Mouse (Mus musculus) heart, postnatal 0 days (tissue): ENCODE data around the gene Slc22a6. TPM values are rescaled to one million over a fixed set of nuclear protein-coding genes. Genes with fewer than 3 reads are reported as not detected.

Experiments
- ATAC-seq: fragments of 200-750 bp; cut with Nextera tagmentation; 2 replicates; pipeline ENCODE4 v1.8.0; 2017; ENCODE audit warnings: low read depth, moderate number of reproducible peaks, moderate library complexity; ENCODE audit not compliant: insufficient read depth
- DNase-seq: peaks from one replicate; pipeline ENCODE4 v3.0.0-alpha.2; 2016; ENCODE audit warnings: low spot score
- H3K27ac ChIP-seq: fragments of 300-500 bp; sonication (generic); 2 replicates; pipeline ENCODE4 v1.5.1; 2014; ENCODE audit warnings: low read depth, mild to moderate bottlenecking
- H3K27me3 ChIP-seq: fragments of 300-500 bp; sonication (generic); 2 replicates; pipeline ENCODE4 v1.6.1; 2014; ENCODE audit warnings: low read length, mixed read lengths; ENCODE audit not compliant: control insufficient read depth, insufficient read depth
- H3K36me3 ChIP-seq: fragments of 300-500 bp; sonication (generic); replicated peaks from 2 replicates; pipeline ENCODE4 v1.6.1; 2014; ENCODE audit warnings: low read length, mixed read lengths; ENCODE audit not compliant: control insufficient read depth, insufficient read depth
- H3K4me1 ChIP-seq: fragments of 300-500 bp; sonication (generic); 2 replicates; pipeline ENCODE4 v1.6.1; 2014; ENCODE audit warnings: antibody characterized with exemption; ENCODE audit not compliant: control insufficient read depth, insufficient read depth
- H3K4me2 ChIP-seq: fragments of 300-500 bp; sonication (generic); 2 replicates; pipeline ENCODE4 v1.6.1; 2014; ENCODE audit warnings: low read depth, mild to moderate bottlenecking, low read length, moderate library complexity
- H3K4me3 ChIP-seq: fragments of 300-500 bp; sonication (generic); 2 replicates; pipeline ENCODE4 v1.5.1; 2014; ENCODE audit warnings: low read depth, low read length
- H3K9ac ChIP-seq: fragments of 300-500 bp; sonication (generic); replicated peaks from 2 replicates; pipeline ENCODE4 v1.6.1; 2014; ENCODE audit warnings: low read depth, low read length, mixed read lengths
- H3K9me3 ChIP-seq: fragments of 300-500 bp; sonication (generic); replicated peaks from 2 replicates; pipeline ENCODE4 v1.6.1; 2016; ENCODE audit warnings: low read length; ENCODE audit not compliant: control insufficient read depth
- CTCF ChIP-seq: IDR thresholded peaks from 2 replicates; pipeline ENCODE4 v1.5.1; 2016; ENCODE audit warnings: antibody characterized with exemption, control low read depth, low read depth
- EP300 ChIP-seq: IDR thresholded peaks from 2 replicates; pipeline ENCODE4 v1.6.1; 2016; ENCODE audit warnings: antibody characterized with exemption, low read depth
- WGBS: fragments of 180-500 bp; shearing (Covaris S2); extraction: QIAGEN DNeasy Blood & Tissue Kit; methylation state at CpG from one replicate; pipeline ENCODE4 v1.1.7; 2014; 5-methylcytosine and 5-hydroxymethylcytosine counted together
- polyA plus RNA-seq: library from polyadenylated mRNA; unstranded; fragments of >200 nt; fragmentation: Nextera tagmentation; extraction: Ambion mirVana; gene quantifications from 2 replicates; pipeline ENCODE4 v1.2.1, GENCODE M21; 2015
- total RNA-seq: library from RNA; depleted of rRNA; stranded (reverse); fragments of >200 nt; gene quantifications from 2 replicates; pipeline ENCODE4 v1.2.3, GENCODE M21; 2014; ENCODE audit warnings: low replicate concordance

Slc22a6 gene
- total and polyA plus RNA-seq, 2 experiments from 2014 or later: not detected

GRCm38 (mm10) chr19:8611358-8612123 is 6.3 kb upstream of the Slc22a6 start:
- 71% methylated on average over 8 of the region's 8 CpGs for WGBS
- ATAC-seq: no peak
- TF ChIP-seq CTCF (no peak), EP300 (no peak)

DNA sequence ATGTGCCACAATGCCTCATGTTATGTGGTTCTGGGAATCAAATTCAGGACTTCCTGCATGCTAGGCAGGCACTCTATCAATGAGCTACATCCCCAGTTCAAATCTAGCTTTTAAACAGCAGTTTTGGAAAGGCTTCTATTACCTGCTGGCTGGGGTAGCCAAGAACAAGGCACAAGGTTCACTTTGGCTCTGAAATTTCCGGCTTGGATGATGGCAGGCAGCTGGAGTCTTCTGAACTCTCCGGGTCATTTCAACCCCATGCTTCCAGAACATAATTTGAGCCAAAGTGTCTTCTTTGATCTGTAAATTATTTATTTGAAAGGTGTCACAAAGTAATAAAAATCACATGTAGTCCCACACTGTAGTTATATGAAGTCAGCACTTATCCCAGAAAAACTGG is 4.7 kb upstream of the Slc22a6 start:
- TF ChIP-seq EP300 (no peak), CTCF (no peak)
- H3K9me3 ChIP-seq: no peaks in the 10 kb centered on the region
- no peak overlapping the region for H3K27ac ChIP-seq
- H3K36me3 ChIP-seq: no peaks in the 10 kb centered on the region
- ATAC-seq (no peak), DNase-seq (no peak)
- H3K4me3 ChIP-seq: no peak overlapping the region
- 0 out of 2 replicates have a peak, but pooled peaks cover 2% of the 10 kb centered on the region for H3K27me3 ChIP-seq
- no peak overlapping the region for H3K9ac ChIP-seq
- WGBS: 80% methylated on average over 2 of the region's 2 CpGs
- H3K4me1 ChIP-seq: no peaks in the 10 kb centered on the region; the same call in 1 of the 2 replicates
- no peak overlapping the region for H3K4me2 ChIP-seq

More at GRCm38 (mm10) chr19:8611358-8612123, 6.3 kb upstream of the Slc22a6 start:
- Histone ChIP-seq H3K9ac (no peak overlapping the region), H3K27me3 (0 out of 2 replicates have a peak, but pooled peaks cover 2% of the 10 kb centered on the region), H3K36me3 (no peaks in the 10 kb centered on the region), H3K27ac (no peak overlapping the region), H3K4me1 (no peaks in the 10 kb centered on the region; the same call in 1 of the 2 replicates), H3K4me3 (no peak overlapping the region), H3K9me3 (no peaks in the 10 kb centered on the region), H3K4me2 (no peak overlapping the region)
- no peak for DNase-seq

DNA sequence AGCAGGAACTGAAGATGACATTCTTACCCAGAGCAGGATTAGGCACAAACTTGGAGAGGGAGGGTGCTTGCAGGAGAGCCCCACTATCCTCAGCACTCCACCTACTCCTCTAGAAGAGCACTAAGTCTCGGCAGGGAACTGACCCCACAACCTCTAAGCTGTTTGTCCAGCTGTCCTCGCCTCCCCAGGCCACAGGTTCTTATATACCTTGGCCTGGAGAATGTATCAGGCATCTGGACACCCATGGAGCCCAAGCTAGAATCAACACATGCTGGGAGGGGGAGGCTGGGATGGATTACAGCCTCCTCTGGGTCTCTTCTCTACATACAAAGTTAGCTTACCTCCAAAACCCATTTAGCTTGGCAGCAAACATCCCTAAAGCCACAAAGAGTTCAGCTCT is 3.5 kb upstream of the Slc22a6 start:
- TF ChIP-seq EP300 (no peak), CTCF (no peak)
- Histone ChIP-seq H3K4me1 (no peaks in the 10 kb centered on the region; the same call in 1 of the 2 replicates), H3K27me3 (0 out of 2 replicates have a peak, but pooled peaks cover 2% of the 10 kb centered on the region), H3K27ac (no peak overlapping the region), H3K4me3 (no peak overlapping the region), H3K9me3 (no peaks in the 10 kb centered on the region), H3K9ac (no peak overlapping the region), H3K36me3 (no peaks in the 10 kb centered on the region), H3K4me2 (no peak overlapping the region)
- ATAC-seq (no peak), DNase-seq (no peak)
- WGBS: 42% methylated on average over 2 of the region's 2 CpGs

GRCm38 (mm10) chr19:8616314-8616713 is 1.5 kb upstream of the Slc22a6 start:
- ATAC-seq (no peak), DNase-seq (no peak)
- WGBS: 58% methylated on average over 4 of the region's 4 CpGs
- H3K9ac ChIP-seq: no peak overlapping the region
- no peak overlapping the region for H3K27ac ChIP-seq
- no peak overlapping the region for H3K4me3 ChIP-seq
- no peaks in the 10 kb centered on the region for H3K9me3 ChIP-seq
- no peak for TF ChIP-seq EP300
- no peak for TF ChIP-seq CTCF
- no peaks in the 10 kb centered on the region; the same call in 1 of the 2 replicates for H3K4me1 ChIP-seq
- H3K27me3 ChIP-seq: 0 out of 2 replicates have a peak, but pooled peaks cover 2% of the 10 kb centered on the region
- no peaks in the 10 kb centered on the region for H3K36me3 ChIP-seq
- H3K4me2 ChIP-seq: no peak overlapping the region

DNA sequence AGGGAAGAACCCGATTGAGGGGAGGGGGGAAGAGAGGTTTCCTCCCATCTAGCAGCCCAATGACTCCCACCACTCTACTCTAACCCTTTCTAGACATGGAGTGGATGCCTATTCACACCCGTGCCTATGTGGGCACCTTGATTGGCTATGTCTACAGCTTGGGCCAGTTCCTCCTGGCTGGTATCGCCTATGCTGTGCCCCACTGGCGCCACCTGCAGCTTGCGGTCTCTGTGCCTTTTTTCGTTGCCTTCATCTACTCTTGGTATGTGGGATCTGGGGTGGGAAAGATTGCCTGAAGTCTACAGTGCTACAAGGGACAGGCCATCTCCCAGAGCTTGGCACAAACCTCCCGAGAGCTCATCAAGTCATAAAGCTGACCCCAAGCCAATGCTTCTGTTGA is 3.3 kb downstream of the Slc22a6 start:
- no peak overlapping the region for H3K4me2 ChIP-seq
- 0 out of 2 replicates have a peak, but pooled peaks cover 3% of the 10 kb centered on the region for H3K27me3 ChIP-seq
- DNase-seq (no peak), ATAC-seq (no peak)
- H3K9me3 ChIP-seq: no peaks in the 10 kb centered on the region
- TF ChIP-seq CTCF (no peak), EP300 (no peak)
- WGBS: 86% methylated on average over 7 of the region's 7 CpGs
- no peaks in the 10 kb centered on the region for H3K36me3 ChIP-seq
- no peaks in the 10 kb centered on the region for H3K4me1 ChIP-seq
- H3K27ac ChIP-seq: no peak overlapping the region
- H3K4me3 ChIP-seq: no peak overlapping the region
- no peak overlapping the region for H3K9ac ChIP-seq

DNA sequence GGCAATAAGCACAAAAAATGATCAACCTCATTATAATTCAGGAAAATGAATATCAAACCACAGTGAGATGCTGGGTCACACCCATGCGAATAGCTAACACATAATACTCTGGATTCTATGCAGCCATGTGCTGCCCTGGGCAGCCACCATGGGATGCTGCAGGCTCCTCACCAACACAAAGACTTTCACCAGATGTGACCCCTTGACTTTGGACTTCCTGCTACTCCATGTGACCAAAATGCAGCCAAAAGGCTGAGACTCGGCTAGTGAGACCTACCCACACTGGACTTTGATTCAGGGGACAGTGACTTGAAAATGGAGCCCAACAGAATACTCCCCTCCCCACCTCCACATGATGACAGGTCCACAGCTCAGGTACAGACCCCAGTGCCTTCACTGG is 12.4 kb downstream of the Slc22a6 start:
- Histone ChIP-seq H3K4me3 (no peak overlapping the region), H3K4me2 (no peak overlapping the region), H3K4me1 (no peaks in the 10 kb centered on the region), H3K9ac (no peak overlapping the region), H3K27me3 (0 out of 2 replicates have a peak, but pooled peaks cover 3% of the 10 kb centered on the region), H3K9me3 (no peaks in the 10 kb centered on the region), H3K36me3 (no peaks in the 10 kb centered on the region), H3K27ac (no peak overlapping the region)
- no peak for ATAC-seq
- DNase-seq: no peak
- no peak for TF ChIP-seq EP300
- TF ChIP-seq CTCF: no peak
- WGBS: 65% methylated on average over 2 of the region's 2 CpGs
